Mouse (Mus musculus) layer of hippocampus, postnatal 14 days (tissue): ENCODE data around the gene Csnk2a1. TPM values are rescaled to one million over a fixed set of nuclear protein-coding genes. Genes with fewer than 3 reads are reported as not detected.

Source experiments
- DNase-seq, 2 experiments: peaks; one replicate each; pipeline ENCODE4 v3.0.0; 2021 to 2022; ENCODE audit warnings: low spot score in 2 of 2, mixed read lengths in 1 of 2
- total RNA-seq, 2 experiments: library from RNA; stranded (reverse); gene quantifications; 2 replicates each; pipeline ENCODE4 v1.2.3; 2021

The Csnk2a1 gene
- total RNA-seq, 2 experiments from 2014 or later = 107 to 112 TPM

DNA sequence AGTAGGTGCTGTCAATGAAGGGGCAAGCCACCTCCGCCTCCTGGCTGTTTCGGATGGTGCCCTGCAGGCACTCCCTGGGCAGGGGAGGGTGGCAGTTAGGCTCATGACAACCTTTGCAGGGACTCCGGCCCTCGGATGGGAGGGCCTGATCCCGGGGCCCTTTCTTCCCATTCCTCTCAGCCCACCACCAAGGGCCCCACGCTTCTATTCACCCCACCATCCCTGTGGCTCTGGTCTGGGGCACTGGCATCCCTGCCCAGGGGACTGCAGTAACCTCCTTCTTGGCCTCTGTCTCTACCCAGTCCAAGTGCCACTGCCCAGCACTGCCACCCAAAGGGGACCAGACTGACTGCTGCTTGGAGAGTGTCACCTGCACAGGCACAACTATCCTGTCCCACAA is 95.6 kb downstream of the Csnk2a1 start:
- no peak for DNase-seq

DNA sequence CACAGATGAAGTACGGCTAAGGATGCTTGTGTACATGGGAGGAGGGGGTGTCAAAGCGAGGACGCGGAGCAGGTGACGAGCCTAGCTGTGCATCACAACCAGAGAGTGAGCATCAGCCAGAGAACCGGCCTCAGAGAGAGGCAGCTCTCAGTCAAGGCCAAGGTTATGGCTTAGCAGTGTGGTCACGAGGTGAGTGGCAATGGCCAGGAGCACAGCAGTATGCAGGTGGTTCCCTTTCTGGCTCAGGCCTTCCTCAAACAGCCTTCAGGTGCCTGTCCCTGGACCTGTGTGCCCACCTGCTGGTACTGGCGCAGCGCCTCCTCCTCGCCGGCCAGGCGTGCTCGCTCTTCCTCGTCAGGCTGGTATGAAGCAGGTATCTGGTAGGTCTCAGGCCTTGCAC is 97.3 kb downstream of the Csnk2a1 start:
- no peak for DNase-seq

DNA sequence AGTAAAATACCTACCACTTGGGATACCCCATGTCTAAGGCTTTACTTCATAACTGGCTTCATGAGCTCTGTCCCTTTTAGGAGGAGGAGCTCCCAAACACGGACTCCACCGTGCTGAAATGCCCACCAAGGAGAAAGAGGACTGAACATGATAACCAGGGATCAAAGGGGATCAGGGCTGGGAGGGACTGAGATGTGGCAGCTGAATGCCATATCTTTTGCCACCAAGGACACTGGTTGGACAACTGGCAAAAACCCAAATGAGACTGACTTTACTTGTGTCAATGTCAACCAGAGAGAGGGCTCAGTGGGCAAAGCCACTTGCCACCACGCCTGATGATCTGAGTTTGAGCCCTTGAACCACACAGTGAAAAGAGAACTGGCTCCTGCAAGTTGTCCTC is 98.2 kb downstream of the Csnk2a1 start:
- no peak for DNase-seq

DNA sequence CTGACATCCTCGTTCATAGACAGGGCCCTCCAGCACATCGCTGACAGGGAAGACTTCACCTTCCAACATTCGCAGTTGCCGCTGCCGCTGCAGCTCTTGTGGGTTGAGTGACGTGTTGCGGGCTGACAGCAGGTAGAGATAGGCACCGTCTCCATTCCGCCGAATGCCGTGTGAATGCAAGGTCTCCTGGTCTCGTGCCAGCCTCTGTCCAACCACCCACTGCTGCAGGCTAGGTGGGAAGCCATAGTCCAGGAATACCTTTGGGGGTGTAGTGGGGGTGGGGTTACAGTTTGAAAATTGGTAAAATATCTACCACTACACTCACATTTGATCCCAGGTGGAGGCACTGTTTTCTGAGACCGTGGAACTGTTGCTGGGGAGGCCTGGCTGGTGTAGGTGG is 99.5 kb downstream of the Csnk2a1 start:
- DNase-seq = no peak

DNA sequence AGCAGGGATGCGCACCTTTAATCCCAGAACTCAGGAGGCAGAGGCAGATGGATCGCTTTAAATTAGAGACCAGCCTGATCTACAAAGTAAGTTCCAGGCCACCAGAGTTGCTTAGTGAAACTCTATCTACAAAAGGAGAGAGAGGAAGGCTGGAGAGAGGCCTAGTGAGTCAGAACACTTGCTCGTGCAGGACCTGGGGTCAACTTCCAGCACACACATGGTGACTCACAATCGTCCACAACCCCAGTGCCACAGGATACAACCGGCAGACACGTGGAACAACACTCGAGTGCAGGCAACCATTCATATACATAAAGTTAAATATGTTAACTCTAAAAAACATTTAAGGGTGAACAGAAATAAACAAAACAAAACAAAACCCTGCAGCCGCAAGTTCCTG is 100.0 kb downstream of the Csnk2a1 start:
- no peak for DNase-seq

DNA sequence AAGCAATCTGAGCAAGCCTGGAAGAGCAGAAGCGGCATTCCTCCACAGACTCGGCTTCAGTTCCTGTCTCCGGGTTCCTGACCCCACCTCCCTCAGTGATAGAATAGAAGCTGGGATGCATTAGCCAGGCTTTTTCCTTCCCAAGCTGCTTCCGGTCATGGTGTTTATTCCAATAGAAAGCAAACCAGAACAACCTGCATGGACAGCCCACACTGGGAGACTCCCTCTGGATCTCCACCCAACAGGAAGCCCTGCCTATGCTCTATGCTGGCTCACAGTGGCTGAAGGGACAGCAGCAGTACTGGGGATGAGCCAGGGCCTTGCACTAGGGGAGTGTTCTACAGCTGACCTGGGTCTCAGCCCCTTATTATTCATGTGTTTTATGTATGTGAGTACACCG is 101.3 kb downstream of the Csnk2a1 start:
- DNase-seq = no peak

DNA sequence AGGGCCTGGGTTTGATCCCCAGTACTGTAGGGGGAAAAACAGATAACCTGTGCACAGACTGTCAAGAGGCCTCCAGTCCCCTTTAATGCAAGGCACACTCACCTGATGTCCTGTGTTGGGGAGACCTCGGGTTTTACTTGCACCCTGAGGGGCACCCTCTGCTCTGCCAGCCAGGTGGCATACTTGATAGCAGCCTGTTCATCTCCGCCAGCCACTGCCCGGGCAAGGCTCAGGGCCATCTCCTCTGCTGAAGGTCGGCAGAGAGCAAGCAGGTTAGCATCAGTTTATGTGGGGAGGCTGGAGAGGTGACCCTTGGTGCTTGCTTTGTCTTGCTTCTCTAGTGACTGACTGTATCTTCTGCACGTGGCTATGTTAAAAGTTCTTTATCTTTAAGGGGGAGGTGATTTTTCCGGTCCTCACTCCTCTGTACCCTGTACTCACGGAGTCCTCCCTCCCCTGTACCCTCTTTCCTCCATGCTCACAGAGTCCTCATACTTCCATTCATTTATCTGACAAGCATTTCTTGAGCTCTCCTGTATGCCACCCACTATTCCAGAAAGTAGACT is 104.3 kb downstream of the Csnk2a1 start:
- no peak for DNase-seq

Other genes with a start within 250 kb of the Csnk2a1 start
- 1 to 10 TPM; 8.2 to 9.5 TPM for gene Fam110a, start 246.6 kb upstream of the Csnk2a1 start, total RNA-seq
- gene Slc52a3, start 230.3 kb upstream of the Csnk2a1 start, total RNA-seq = 1 to 10 TPM; 3.2 to 3.7 TPM
- 10 to 100 TPM; 25.6 to 27.7 TPM for gene Scrt2, start 145.3 kb upstream of the Csnk2a1 start, total RNA-seq
- gene Srxn1, start 121.3 kb upstream of the Csnk2a1 start, total RNA-seq = 10 to 100 TPM; 59.1 to 65.8 TPM
- gene Tcf15, start 83.3 kb upstream of the Csnk2a1 start, total RNA-seq = 1 to 10 TPM; 2.7 to 3.1 TPM
- gene Tbc1d20, start 67.0 kb downstream of the Csnk2a1 start, total RNA-seq = 10 to 100 TPM; 49.8 to 57.8 TPM
- gene Rbck1, start 105.8 kb downstream of the Csnk2a1 start, total RNA-seq = 100 to 1,000 TPM in 1 of 2 experiments, 10 to 100 TPM in 1; 92.5 to 104 TPM
- gene Trib3, start 117.2 kb downstream of the Csnk2a1 start, total RNA-seq = under 1 TPM; 0.53 to 0.86 TPM
- 10 to 100 TPM; 33.0 to 39.6 TPM for gene Nrsn2, start 149.8 kb downstream of the Csnk2a1 start, total RNA-seq
- 10 to 100 TPM; 21.4 to 23.1 TPM for gene Sox12, start 171.2 kb downstream of the Csnk2a1 start, total RNA-seq
- 10 to 100 TPM in 1 of 2 experiments, 1 to 10 TPM in 1; 9.8 to 10.8 TPM for gene Zcchc3, start 188.2 kb downstream of the Csnk2a1 start, total RNA-seq
- gene 6820408C15Rik, start 188.7 kb downstream of the Csnk2a1 start, total RNA-seq = 1 to 10 TPM; 2.9 to 4.2 TPM
- not detected for gene Defb23, start 237.8 kb downstream of the Csnk2a1 start, total RNA-seq